Mouse (Mus musculus) left cerebral cortex, adult 2 months (tissue): Measurements from ENCODE around the gene Xrcc1. TPM values are rescaled to one million over a fixed set of nuclear protein-coding genes. Genes with fewer than 3 reads are reported as not detected.

Experiments used
- DNase-seq, 2 experiments: peaks; one replicate each; pipeline ENCODE4 v3.0.0; 2021 to 2022; ENCODE audit warnings: low spot score in 2 of 2, mixed read lengths in 1 of 2; ENCODE audit errors: extremely low spot score in 1 of 2
- H3K27ac ChIP-seq: fragments of 200-600 bp; 2 replicates; pipeline ENCODE4 v1.8.1; 2022
- H3K4me3 ChIP-seq: fragments of 200-600 bp; 2 replicates; pipeline ENCODE4 v1.8.1; 2022
- CTCF ChIP-seq: fragments of 200-600 bp; IDR thresholded peaks from 2 replicates; pipeline ENCODE4 v1.8.1; 2022; ENCODE audit warnings: antibody characterized with exemption, mild to moderate bottlenecking, moderate library complexity
- intact Hi-C: fragments of 180-260 bp; cut with DNase I; formaldehyde crosslinking; loops from one replicate; pipeline ENCODE4 v1.15.1; 2025
- long read RNA-seq, 2 experiments: library from polyadenylated mRNA; stranded (forward); transcript quantifications; one replicate each; pipeline ENCODE4 v2.0.0; 2021; ENCODE audit warnings: borderline mapping rate in 2 of 2
- total RNA-seq, 2 experiments: library from RNA; stranded (reverse); gene quantifications; 2 replicates each; pipeline ENCODE4 v1.2.3; 2021

The Xrcc1 gene
- 10 to 100 TPM; 32.8 to 39.5 TPM for total RNA-seq
- long read RNA-seq, experiment 1, transcript Xrcc1-201 (17 exons, 2,155 nt) = major isoform, 19 of 34 reads
- long read RNA-seq, experiment 1, partial matches to known transcripts = 4 of 34 reads
- long read RNA-seq, experiment 1, other reads (novel, unspliced or antisense) = 8 of 34 reads
- long read RNA-seq, experiment 2, transcript Xrcc1-201 (17 exons, 2,155 nt) = major isoform, 22 of 29 reads
- long read RNA-seq, experiment 2, partial matches to known transcripts = 0 of 29 reads
- long read RNA-seq, experiment 2, other reads (novel, unspliced or antisense) = 7 of 29 reads

DNA sequence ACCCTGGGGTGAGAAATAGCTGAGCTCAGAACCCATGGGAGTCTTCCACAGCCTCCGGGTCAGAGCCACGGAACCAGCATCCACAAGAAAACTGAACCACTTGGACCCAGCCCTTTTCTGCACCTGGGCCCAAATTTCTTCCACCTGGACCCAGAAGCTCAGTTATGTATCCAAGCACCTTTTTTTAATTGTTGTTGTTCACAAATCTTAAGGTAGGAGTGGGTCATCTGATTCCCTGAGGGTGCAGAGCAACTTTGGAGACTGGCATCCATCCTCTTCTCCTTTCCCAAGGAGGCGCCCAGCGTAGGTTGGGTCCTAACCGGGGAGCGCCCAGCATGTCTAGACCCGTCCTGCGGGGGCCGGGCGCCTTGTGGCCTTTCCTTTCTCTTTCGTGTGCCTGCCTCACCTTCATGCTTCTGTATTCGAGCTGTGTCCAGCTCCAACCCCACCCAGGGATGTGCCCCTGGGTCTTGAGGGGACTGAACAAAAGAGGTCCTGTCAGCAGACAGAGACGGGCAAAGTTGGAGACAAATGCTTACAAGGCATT, at the start of gene Xrcc1, which contains the start of gene Pinlyp:
Xrcc1 (plus strand) TSS at position 222 of the 547 bp plus-strand sequence.
Pinlyp (minus strand) TSS at position 51 of the 547 bp plus-strand sequence.
- no peak for DNase-seq
- Histone ChIP-seq H3K4me3 (peak within 1 kb of the TSS; percentile 66), H3K27ac (peak within 1 kb of the TSS; percentile 84)
- intact Hi-C loops = loop anchor here (10.0 kb wide), 1 partner anchor 119 kb away; no protein-coding TSS in a partner anchor
- no peak for TF ChIP-seq CTCF

GRCm38 (mm10) chr7:24499856-24500577, 46.1 kb upstream of the Xrcc1 start:
- Histone ChIP-seq H3K27ac (no peak overlapping the region), H3K4me3 (no peak overlapping the region)
- no peak for DNase-seq
- intact Hi-C loops = no loop called here
- no peak for TF ChIP-seq CTCF

- Histone ChIP-seq H3K4me3 (no peak overlapping the region), H3K27ac (no peak overlapping the region)
- intact Hi-C loops = no loop called here
- no peak for DNase-seq
- peak; percentile 66 for TF ChIP-seq CTCF
These were observed 45.2 kb upstream of the Xrcc1 start for GRCm38 (mm10) chr7:24500929-24501328.

GRCm38 (mm10) chr7:24501492-24501891, 44.6 kb upstream of the Xrcc1 start:
- peak; percentile 48 to 51 for DNase-seq
- TF ChIP-seq CTCF = peak; percentile 44
- Histone ChIP-seq H3K27ac (no peak overlapping the region; the same call in 1 of the 2 replicates), H3K4me3 (no peak overlapping the region)
- intact Hi-C loops = no loop called here

GRCm38 (mm10) chr7:24504004-24504403, 42.1 kb upstream of the Xrcc1 start:
- Histone ChIP-seq H3K4me3 (no peak overlapping the region), H3K27ac (no peak overlapping the region)
- no peak for TF ChIP-seq CTCF
- no peak for DNase-seq
- intact Hi-C loops = no loop called here

DNA sequence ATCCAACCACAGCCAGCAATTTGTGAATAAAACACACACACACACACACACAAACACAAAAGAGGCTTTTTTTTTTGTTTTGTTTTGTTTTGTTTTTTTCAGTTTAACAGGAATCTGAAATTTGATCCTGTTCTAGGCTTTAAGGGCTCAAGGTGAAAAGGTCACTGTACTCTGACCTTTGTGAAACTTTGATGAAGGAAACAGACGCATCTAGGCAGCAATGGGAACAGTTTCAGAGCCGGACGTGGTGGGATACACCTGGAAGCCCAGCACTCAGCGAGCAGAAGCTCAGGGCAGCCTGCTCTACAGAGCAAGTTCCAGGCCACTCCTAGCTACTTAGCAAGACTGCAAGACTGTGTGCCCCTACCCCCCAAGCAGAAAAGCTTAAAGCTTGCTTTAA, 41.2 kb upstream of the Xrcc1 start:
- Histone ChIP-seq H3K4me3 (no peak overlapping the region), H3K27ac (no peak overlapping the region; the same call in 1 of the 2 replicates)
- intact Hi-C loops = no loop called here
- no peak for DNase-seq
- no peak for TF ChIP-seq CTCF

- no peak for DNase-seq
- Histone ChIP-seq H3K4me3 (peak overlapping the region; percentile 70; the same call in 1 of the 2 replicates), H3K27ac (peak overlapping the region; percentile 99)
- TF ChIP-seq CTCF = no peak
- intact Hi-C loops = loop anchor here (2.0 kb wide), 1 partner anchor 25 kb away; no protein-coding TSS in a partner anchor
These were observed 40.5 kb upstream of the Xrcc1 start for GRCm38 (mm10) chr7:24505447-24506064.

GRCm38 (mm10) chr7:24506065-24506459, 40.0 kb upstream of the Xrcc1 start:
- intact Hi-C loops = loop anchor here (2.0 kb wide), 1 partner anchor 25 kb away; no protein-coding TSS in a partner anchor
- no peak for TF ChIP-seq CTCF

GRCm38 (mm10) chr7:24506476-24506837, 39.6 kb upstream of the Xrcc1 start:
- Histone ChIP-seq H3K27ac (peak overlapping the region; percentile 99), H3K4me3 (peak overlapping the region; percentile 70)
- intact Hi-C loops = loop anchor here (2.0 kb wide), 1 partner anchor 26 kb away; no protein-coding TSS in a partner anchor
- TF ChIP-seq CTCF = no peak
- DNase-seq = peak in 1 of 2 experiments; percentile 53

More at GRCm38 (mm10) chr7:24506065-24506459, 40.0 kb upstream of the Xrcc1 start:
- H3K4me3 ChIP-seq = peak overlapping the region; percentile 70
- peak overlapping the region; percentile 99 for H3K27ac ChIP-seq
- no peak for DNase-seq

GRCm38 (mm10) chr7:24506838-24507725, 39.0 kb upstream of the Xrcc1 start, which contains the start of gene Zfp428:
Gene Zfp428, plus strand, starts transcription at chr7:24507006.
- H3K4me3 ChIP-seq = peak within 1 kb of the TSS; percentile 70
- peak within 1 kb of the TSS; percentile 99 for H3K27ac ChIP-seq
- intact Hi-C loops = loop anchor here (1.0 to 2.0 kb wide), 2 partner anchors 23 to 26 kb away; partner anchors contain the start of gene Irgq
- DNase-seq = peak; percentile 85
- TF ChIP-seq CTCF = no peak
